Mouse (Mus musculus) left cerebral cortex, adult 11 months (tissue): Measurements from ENCODE around the gene Gm8947.

Source experiments
- DNase-seq: peaks from one replicate; pipeline ENCODE4 v3.0.0; 2022; ENCODE audit warnings: low spot score

Gm8947 gene

DNA sequence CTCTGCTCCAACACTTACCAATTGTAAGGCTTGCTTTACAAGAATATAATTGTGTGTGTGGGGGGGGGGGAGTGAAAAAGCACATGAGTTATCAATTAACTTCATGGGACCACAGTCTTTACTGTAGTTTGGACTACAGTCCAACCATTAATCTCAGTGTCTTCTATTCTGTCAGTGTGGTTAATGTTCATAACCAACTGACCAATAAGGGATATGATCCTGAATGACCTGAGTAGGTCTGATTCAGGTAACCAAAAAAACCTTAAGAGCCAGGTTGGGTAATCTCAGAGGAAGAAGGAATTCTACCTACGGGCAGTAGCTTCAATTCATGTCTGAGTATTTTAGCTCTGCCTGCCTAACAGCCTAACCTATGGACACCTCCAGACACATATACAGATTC lies 32.4 kb downstream of the Gm8947 start:
- DNase-seq, result no peak

DNA sequence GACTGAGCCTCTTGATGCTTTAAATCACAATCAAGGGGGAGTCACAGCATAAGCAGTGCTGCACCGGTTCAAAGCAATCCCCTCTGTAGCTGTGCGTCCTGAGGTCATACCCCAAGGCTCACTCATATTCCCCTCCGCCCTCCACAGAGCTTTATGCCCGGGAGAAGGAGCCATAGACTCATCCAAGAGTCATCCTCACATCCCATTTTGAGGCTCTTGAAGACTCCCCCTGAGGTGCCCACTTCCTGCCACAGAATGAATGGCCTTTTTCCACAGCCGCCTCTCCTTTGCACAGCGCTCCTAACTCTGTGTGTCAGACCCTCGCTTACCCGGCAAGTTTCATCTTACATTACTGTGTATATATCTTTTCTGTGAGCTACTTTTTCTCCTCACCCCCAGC lies 35.3 kb downstream of the Gm8947 start:
- no peak for DNase-seq

DNA sequence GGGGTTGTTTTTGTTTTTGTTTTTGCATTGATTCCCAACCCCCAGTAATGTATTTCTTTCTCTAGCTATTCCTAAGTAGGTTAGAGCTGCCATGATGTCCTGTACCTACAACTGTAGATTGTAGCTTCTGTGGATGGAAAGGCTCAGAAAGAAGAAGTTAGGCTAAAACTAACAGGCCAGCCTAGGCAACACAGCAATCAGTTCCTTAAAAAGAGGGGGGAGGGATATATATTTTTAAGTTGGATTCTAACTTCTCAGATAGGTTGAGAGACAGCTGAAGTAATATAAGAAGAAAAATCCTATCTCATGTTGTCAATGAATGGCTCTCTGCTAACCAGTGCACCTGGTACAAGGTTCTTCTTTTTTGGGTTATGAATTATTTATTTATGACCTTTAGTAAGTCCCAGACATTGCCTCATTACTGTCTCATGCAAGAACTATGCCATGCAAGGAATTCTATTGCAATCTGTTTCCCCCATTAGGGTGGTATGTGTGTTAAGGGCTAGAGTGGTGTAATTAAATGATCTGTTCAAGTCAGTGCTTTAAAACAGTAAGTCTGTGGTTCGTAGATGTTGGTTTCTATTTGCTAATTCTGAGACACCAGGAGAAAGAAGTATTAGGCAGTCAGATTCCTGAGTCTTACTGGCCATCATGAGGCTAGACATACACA lies 36.3 kb downstream of the Gm8947 start:
- DNase-seq, result no peak

DNA sequence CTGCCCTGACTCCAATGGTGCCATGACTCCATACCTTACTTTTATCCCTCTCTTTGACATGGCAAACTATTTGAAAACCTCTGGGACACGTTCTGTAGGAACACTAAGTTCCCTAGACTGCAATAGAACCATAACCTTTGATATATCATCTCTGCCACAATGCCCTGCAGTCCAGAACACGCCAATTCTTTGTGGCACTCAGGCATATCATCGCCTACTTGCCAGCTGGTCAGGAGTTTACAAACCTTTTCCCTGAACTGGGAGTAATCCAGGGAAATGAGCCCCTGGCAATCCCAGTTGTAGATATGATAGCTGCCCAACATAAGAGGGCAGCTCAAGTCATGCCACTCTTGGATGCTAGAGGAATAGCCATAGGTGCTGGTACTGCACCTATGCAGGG lies 40.2 kb downstream of the Gm8947 start:
- no peak for DNase-seq

DNA sequence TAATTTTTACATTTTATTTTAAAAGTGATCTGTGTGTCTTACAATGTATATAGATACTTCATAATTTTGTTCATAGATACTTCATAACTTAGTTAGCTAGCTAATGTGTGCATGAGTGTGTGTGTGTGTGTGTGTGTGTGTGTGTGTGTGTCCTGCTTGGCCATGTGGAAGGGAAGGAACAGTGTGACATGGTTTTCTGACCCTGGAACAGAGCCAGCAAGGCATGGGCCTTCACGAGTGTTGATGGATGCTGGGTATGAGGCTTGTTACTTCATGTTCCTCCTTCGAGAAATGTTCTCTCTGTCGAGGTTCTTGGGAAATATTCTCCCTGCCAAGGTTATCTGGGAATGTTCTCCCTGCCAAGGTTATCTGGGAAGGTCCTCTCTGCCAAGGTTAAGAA lies 41.6 kb downstream of the Gm8947 start:
- DNase-seq, result no peak

DNA sequence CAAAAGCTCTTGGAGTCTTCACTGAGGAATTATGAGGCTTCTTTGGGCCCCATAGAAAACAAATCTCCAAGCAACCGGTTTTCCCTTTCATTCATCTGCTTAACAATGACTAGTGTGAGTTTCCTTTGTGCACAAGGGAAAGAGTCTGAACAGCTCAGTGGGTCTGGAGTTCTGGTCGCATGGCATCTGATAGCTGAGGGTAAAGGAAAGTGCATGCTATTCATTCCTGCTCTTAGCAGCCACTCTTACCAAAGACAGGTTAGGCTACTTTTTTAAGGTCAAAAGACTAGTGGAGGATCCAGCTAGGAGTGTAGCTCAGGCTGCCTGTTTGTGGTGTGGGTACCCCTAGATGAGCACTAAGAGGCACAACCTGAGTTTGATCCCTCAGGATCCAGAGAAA lies 43.4 kb downstream of the Gm8947 start:
- DNase-seq, result no peak

DNA sequence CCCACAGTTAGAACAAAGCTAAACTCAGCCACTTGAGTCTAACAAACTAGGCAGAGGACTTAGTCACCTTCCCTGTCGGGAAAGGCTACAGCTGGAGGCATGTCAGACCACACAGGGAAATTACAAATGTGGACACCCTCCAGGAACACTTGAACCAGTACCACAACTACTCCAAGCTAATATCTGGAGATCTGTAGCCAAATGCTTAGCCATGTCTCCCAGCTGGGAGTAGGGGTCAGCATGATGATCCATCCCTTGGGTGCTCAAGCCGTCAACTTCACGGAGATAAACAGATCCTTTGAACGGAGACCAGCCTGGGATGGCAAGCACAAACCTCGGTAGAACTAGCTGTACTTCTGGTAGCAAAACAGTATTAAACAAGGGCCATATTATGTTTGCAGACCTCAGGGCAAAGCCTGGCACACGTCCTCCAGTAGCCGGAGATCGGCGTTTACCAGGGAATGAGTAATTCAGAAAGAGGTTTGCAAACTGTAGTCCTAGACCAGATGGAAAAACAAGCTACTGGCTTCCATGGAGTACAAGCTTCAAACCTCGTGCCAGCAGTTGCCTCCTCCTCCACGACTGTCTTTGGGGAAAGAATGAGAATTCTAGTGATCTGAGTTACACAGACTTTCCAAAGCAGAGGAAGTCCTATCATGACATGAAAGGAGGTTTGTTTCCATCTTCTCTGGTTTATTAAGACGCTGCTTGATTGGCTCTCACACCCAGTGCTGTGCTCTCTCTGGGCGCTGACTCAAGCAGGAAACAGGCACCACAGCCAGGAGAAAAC lies 44.2 kb downstream of the Gm8947 start:
- DNase-seq, result peak; percentile 9

DNA sequence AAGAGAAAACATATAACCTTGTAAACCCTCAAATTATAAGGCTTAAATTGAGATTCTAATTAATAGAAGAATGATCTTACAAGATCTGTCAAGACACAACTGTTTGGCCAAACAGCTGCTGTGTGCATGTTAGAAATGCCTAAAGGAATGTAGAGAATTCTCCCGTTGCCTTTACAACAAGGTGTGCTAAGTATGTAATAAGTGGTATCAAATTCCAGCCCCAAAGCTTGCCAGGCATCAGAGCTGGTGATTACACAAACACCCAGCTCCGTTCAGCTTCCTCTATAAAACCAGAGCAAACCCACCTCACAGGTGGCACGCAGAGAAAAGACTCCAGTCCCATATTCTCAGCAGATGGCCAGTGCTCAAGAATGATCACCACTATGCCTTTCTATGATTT lies 45.6 kb downstream of the Gm8947 start:
- no peak for DNase-seq

DNA sequence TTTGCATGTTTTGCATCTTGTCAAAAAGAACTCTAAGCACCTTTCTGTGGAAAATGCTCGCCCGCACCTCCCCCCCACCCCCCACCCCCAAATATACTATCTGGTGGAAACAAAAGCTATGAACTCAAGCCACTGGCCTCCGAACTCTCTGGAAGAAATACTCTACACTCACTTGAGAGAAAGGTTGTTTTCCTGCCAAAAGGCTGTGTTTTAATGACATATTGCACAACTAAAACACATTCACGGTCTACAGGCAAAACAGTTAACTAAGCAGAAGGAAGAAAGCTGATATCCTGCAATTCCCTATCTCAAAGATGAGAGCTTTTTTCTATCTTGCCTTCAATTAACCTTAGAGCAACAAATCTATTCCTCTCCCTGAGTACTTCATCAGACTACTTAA lies 51.2 kb downstream of the Gm8947 start:
- DNase-seq, result no peak
